Mouse (Mus musculus) cortical plate, adult 2 months (tissue): ENCODE data around the gene Slc25a34. TPM values are rescaled to one million over a fixed set of nuclear protein-coding genes. Genes with fewer than 3 reads are reported as not detected.

Source experiments
- H3K27ac ChIP-seq: fragments of 200-500 bp; 2 replicates; pipeline ENCODE4 v1.5.1; 2012; ENCODE audit warnings: low read length, control low read depth, inconsistent platforms; ENCODE audit not compliant: insufficient read depth
- H3K4me1 ChIP-seq: fragments of 200-500 bp; 2 replicates; pipeline ENCODE4 v1.6.1; 2011; ENCODE audit warnings: low read length; ENCODE audit not compliant: control insufficient read depth, insufficient read depth
- H3K4me3 ChIP-seq: fragments of 200-500 bp; 2 replicates; pipeline ENCODE4 v1.5.1; 2011; ENCODE audit warnings: mild to moderate bottlenecking, low read length, control low read depth; ENCODE audit not compliant: insufficient read depth
- CTCF ChIP-seq: fragments of 200-500 bp; IDR thresholded peaks from 2 replicates; pipeline ENCODE4 v1.5.1; 2011; ENCODE audit warnings: mild to moderate bottlenecking, control low read depth, low read length; ENCODE audit not compliant: insufficient read depth; ENCODE audit errors: extremely low read depth
- POLR2A ChIP-seq: fragments of 200-500 bp; IDR thresholded peaks from 2 replicates; pipeline ENCODE4 v1.6.1; 2011; ENCODE audit warnings: mild to moderate bottlenecking, low read length, control low read depth; ENCODE audit not compliant: insufficient read depth; ENCODE audit errors: extremely low read depth
- polyA plus RNA-seq: library from polyadenylated mRNA; depleted of rRNA; stranded (reverse); fragments of >200 nt; gene quantifications from 2 replicates; pipeline ENCODE4 v1.2.3, GENCODE M21; 2012

Gene Slc25a34
- polyA plus RNA-seq, 1 experiment: 6.5 TPM

GRCm38 (mm10) chr4:141622091-141622490 lies 1.5 kb downstream of the Slc25a34 start:
- TF ChIP-seq POLR2A (no peak), CTCF (no peak)
- no peak overlapping the region for H3K27ac ChIP-seq
- no peaks in the 10 kb centered on the region for H3K4me1 ChIP-seq
- H3K4me3 ChIP-seq: no peak overlapping the region

- no peak overlapping the region for H3K4me3 ChIP-seq
- no peaks in the 10 kb centered on the region for H3K4me1 ChIP-seq
- H3K27ac ChIP-seq: no peak overlapping the region
- no peak for TF ChIP-seq CTCF
Observed at GRCm38 (mm10) chr4:141621297-141621696, 2.3 kb downstream of the Slc25a34 start.

- Histone ChIP-seq H3K27ac (no peak overlapping the region), H3K4me1 (no peaks in the 10 kb centered on the region), H3K4me3 (no peak overlapping the region)
- TF ChIP-seq CTCF (no peak), POLR2A (no peak)
Observed at GRCm38 (mm10) chr4:141619299-141619883, 4.2 kb downstream of the Slc25a34 start.

- TF ChIP-seq POLR2A (no peak), CTCF (peak; percentile 70)
- Histone ChIP-seq H3K27ac (no peak within 1 kb of the TSS), H3K4me3 (no peak within 1 kb of the TSS), H3K4me1 (no peaks in the 10 kb centered on the region)
Observed at GRCm38 (mm10) chr4:141618565-141619243, 4.9 kb downstream of the Slc25a34 start, which contains the start of gene Tmem82. Gene Tmem82, minus strand, starts transcription at chr4:141618633.

GRCm38 (mm10) chr4:141617863-141618564 lies 5.6 kb downstream of the Slc25a34 start:
- H3K4me3 ChIP-seq: no peak overlapping the region
- no peaks in the 10 kb centered on the region for H3K4me1 ChIP-seq
- TF ChIP-seq POLR2A (no peak), CTCF (no peak)
- no peak overlapping the region for H3K27ac ChIP-seq

- Histone ChIP-seq H3K27ac (no peak overlapping the region), H3K4me1 (no peaks in the 10 kb centered on the region), H3K4me3 (no peak overlapping the region)
- TF ChIP-seq POLR2A (no peak), CTCF (no peak)
Observed at GRCm38 (mm10) chr4:141617299-141617698, 6.3 kb downstream of the Slc25a34 start.

GRCm38 (mm10) chr4:141616811-141617210 lies 6.8 kb downstream of the Slc25a34 start:
- TF ChIP-seq CTCF: no peak
- H3K4me3 ChIP-seq: no peak overlapping the region
- no peaks in the 10 kb centered on the region for H3K4me1 ChIP-seq
- H3K27ac ChIP-seq: no peak overlapping the region

- H3K4me1 ChIP-seq: no peaks in the 10 kb centered on the region
- H3K27ac ChIP-seq: no peak overlapping the region
- no peak overlapping the region for H3K4me3 ChIP-seq
- TF ChIP-seq POLR2A (no peak), CTCF (no peak)
Observed at GRCm38 (mm10) chr4:141614946-141615345, 8.7 kb downstream of the Slc25a34 start.

- no peaks in the 10 kb centered on the region; the same call in 1 of the 2 replicates for H3K4me1 ChIP-seq
- TF ChIP-seq CTCF (no peak), POLR2A (no peak)
- no peak overlapping the region for H3K4me3 ChIP-seq
- H3K27ac ChIP-seq: no peak overlapping the region
Observed at GRCm38 (mm10) chr4:141609538-141609937, 14.1 kb downstream of the Slc25a34 start.

GRCm38 (mm10) chr4:141605861-141606260 lies 17.8 kb downstream of the Slc25a34 start, which contains the start of gene Fblim1:
Gene Fblim1, minus strand, starts transcription at chr4:141606096.
- Histone ChIP-seq H3K4me1 (no peaks in the 10 kb centered on the region; the same call in 1 of the 2 replicates), H3K27ac (no peak within 1 kb of the TSS), H3K4me3 (no peak within 1 kb of the TSS)
- TF ChIP-seq CTCF (no peak), POLR2A (no peak)
